Mouse (Mus musculus) monocyte, adult 5-6 weeks (primary cell): Measurements from ENCODE around the gene Serpinb9b. TPM values are rescaled to one million over a fixed set of nuclear protein-coding genes. Genes with fewer than 3 reads are reported as not detected.

ENCODE experiments used
- ATAC-seq: fragments of 153-309, 156-312 bp; replicated peaks from 2 replicates; pipeline ENCODE4 v1.8.0; 2017; ENCODE audit warnings: mild to moderate bottlenecking; ENCODE audit not compliant: low TSS enrichment, insufficient number of reproducible peaks, severe bottlenecking, poor library complexity, low FRiP score
- total RNA-seq: library from RNA; stranded (forward); fragments of 200-1000, 200-491, 200-594 nt; gene quantifications from 3 replicates; pipeline ENCODE4 v1.2.3, GENCODE M21; 2017

Gene Serpinb9b
- total RNA-seq: 34.6 to 61.0 TPM (median 35.2 TPM) in 3 replicates

GRCm38 (mm10) chr13:33027244-33027643, at the start of gene Serpinb9b:
Serpinb9b (plus strand) TSS chr13:33027416.
- no peak for ATAC-seq

GRCm38 (mm10) chr13:32982556-32983042, 44.6 kb upstream of the Serpinb9b start:
- 0 out of 2 replicates have a peak, but pooled peaks have one; percentile 50 for ATAC-seq

- no peak for ATAC-seq
Measured at GRCm38 (mm10) chr13:32986256-32986655, 41.0 kb upstream of the Serpinb9b start.

- ATAC-seq: peak; percentile 61; the same call in 1 of the 2 replicates
Measured at GRCm38 (mm10) chr13:32993152-32993893, 33.9 kb upstream of the Serpinb9b start.

GRCm38 (mm10) chr13:32993894-32994242, 33.3 kb upstream of the Serpinb9b start:
- no peak for ATAC-seq

- ATAC-seq: no peak
Measured at GRCm38 (mm10) chr13:32995051-32995450, 32.2 kb upstream of the Serpinb9b start.

- ATAC-seq: no peak
Measured at GRCm38 (mm10) chr13:33001341-33001740, 25.9 kb upstream of the Serpinb9b start.

GRCm38 (mm10) chr13:33002950-33003349, 24.3 kb upstream of the Serpinb9b start, which contains the start of gene Serpinb9:
Serpinb9 (plus strand) TSS chr13:33003250.
- no peak for ATAC-seq

GRCm38 (mm10) chr13:33003523-33004413, 23.4 kb upstream of the Serpinb9b start:
- ATAC-seq: no peak

GRCm38 (mm10) chr13:33004414-33005105, 22.7 kb upstream of the Serpinb9b start:
- ATAC-seq: peak; percentile 84

GRCm38 (mm10) chr13:33005501-33006075, 21.6 kb upstream of the Serpinb9b start:
- ATAC-seq: no peak

GRCm38 (mm10) chr13:33006555-33006954, 20.7 kb upstream of the Serpinb9b start:
- no peak for ATAC-seq

GRCm38 (mm10) chr13:33012395-33012794, 14.8 kb upstream of the Serpinb9b start:
- no peak for ATAC-seq

GRCm38 (mm10) chr13:33013271-33013670, 13.9 kb upstream of the Serpinb9b start:
- no peak for ATAC-seq

GRCm38 (mm10) chr13:33022371-33022770, 4.8 kb upstream of the Serpinb9b start:
- no peak for ATAC-seq

GRCm38 (mm10) chr13:33026427-33027057, 674 bp upstream of the Serpinb9b start:
- ATAC-seq: no peak

GRCm38 (mm10) chr13:33028146-33028545, 930 bp downstream of the Serpinb9b start:
- ATAC-seq: no peak

GRCm38 (mm10) chr13:33028550-33028949, 1.3 kb downstream of the Serpinb9b start:
- no peak for ATAC-seq
